Mouse (Mus musculus): ENCODE data around the gene Qk. TPM values are rescaled to one million over a fixed set of nuclear protein-coding genes. Genes with fewer than 3 reads are reported as not detected.

Qk gene
- total and polyA plus RNA-seq, 2 experiments, result 30.4 to 52.4 TPM

- 95% methylated on average over 3 of the region's 3 CpGs for WGBS
- no peak overlapping the region for H3K4me3 ChIP-seq (ENCODE audit: insufficient read depth, low read depth, low read length)
- no peak overlapping the region for H3K9ac ChIP-seq (ENCODE audit: low read depth, low read length)
- H3K27ac ChIP-seq (replicated peaks; ENCODE audit: insufficient read depth, low read depth, low read length), result no peak overlapping the region
- DNase-seq (ENCODE audit: extremely low read depth, low read depth, low spot score), result no peak
- no peaks in the 10 kb centered on the region for H3K4me1 ChIP-seq (ENCODE audit: control insufficient read depth, insufficient read depth, low read length)
- H3K27me3 ChIP-seq (ENCODE audit: control insufficient read depth, insufficient read depth, low read length), result no peaks in the 10 kb centered on the region
- peaks cover 6% of the 10 kb centered on the region for H3K36me3 ChIP-seq (ENCODE audit: control insufficient read depth, insufficient read depth, low read length)
- TF ChIP-seq CTCF (IDR thresholded peaks at IDR 0.05; ENCODE audit: low read depth, low read length) (no peak), POLR2A (IDR thresholded peaks at IDR 0.05; ENCODE audit: extremely low read depth, insufficient read depth, low read length) (no peak)
- H3K79me2 ChIP-seq (ENCODE audit: control insufficient read depth, insufficient read depth, low read length), result peaks cover 9% of the 10 kb centered on the region; the same call in 1 of the 2 replicates
These were observed 50.1 kb downstream of the Qk start for GRCm38 (mm10) chr17:10269518-10269917.

- H3K27me3 ChIP-seq (ENCODE audit: control insufficient read depth, insufficient read depth, low read length), result no peaks in the 10 kb centered on the region
- no peak overlapping the region for H3K9ac ChIP-seq (ENCODE audit: low read depth, low read length)
- 0 out of 2 replicates have a peak, but pooled peaks cover 2% of the 10 kb centered on the region for H3K4me1 ChIP-seq (ENCODE audit: control insufficient read depth, insufficient read depth, low read length)
- 79% methylated on average over 1 of the region's 1 CpGs for WGBS
- DNase-seq (ENCODE audit: extremely low read depth, low read depth, low spot score), result no peak
- H3K27ac ChIP-seq (replicated peaks; ENCODE audit: insufficient read depth, low read depth, low read length), result no peak overlapping the region
- H3K79me2 ChIP-seq (ENCODE audit: control insufficient read depth, insufficient read depth, low read length), result peaks cover 9% of the 10 kb centered on the region; the same call in 1 of the 2 replicates
- TF ChIP-seq CTCF (IDR thresholded peaks at IDR 0.05; ENCODE audit: low read depth, low read length), result no peak
- no peak for TF ChIP-seq POLR2A (IDR thresholded peaks at IDR 0.05; ENCODE audit: extremely low read depth, insufficient read depth, low read length)
- H3K4me3 ChIP-seq (ENCODE audit: insufficient read depth, low read depth, low read length), result no peak overlapping the region
- H3K36me3 ChIP-seq (ENCODE audit: control insufficient read depth, insufficient read depth, low read length), result peaks cover 3% of the 10 kb centered on the region
These were observed 51.2 kb downstream of the Qk start for GRCm38 (mm10) chr17:10268468-10268867.

GRCm38 (mm10) chr17:10266207-10266606 is 53.4 kb downstream of the Qk start:
- Histone ChIP-seq H3K4me3 (ENCODE audit: insufficient read depth, low read depth, low read length) (no peak overlapping the region), H3K36me3 (ENCODE audit: control insufficient read depth, insufficient read depth, low read length) (no peaks in the 10 kb centered on the region; the same call in 1 of the 2 replicates), H3K27me3 (ENCODE audit: control insufficient read depth, insufficient read depth, low read length) (no peaks in the 10 kb centered on the region), H3K79me2 (ENCODE audit: control insufficient read depth, insufficient read depth, low read length) (peaks cover 11% of the 10 kb centered on the region; the same call in 1 of the 2 replicates), H3K4me1 (ENCODE audit: control insufficient read depth, insufficient read depth, low read length) (0 out of 2 replicates have a peak, but pooled peaks cover 2% of the 10 kb centered on the region), H3K9ac (ENCODE audit: low read depth, low read length) (no peak overlapping the region), H3K27ac (replicated peaks; ENCODE audit: insufficient read depth, low read depth, low read length) (no peak overlapping the region)
- DNase-seq (ENCODE audit: extremely low read depth, low read depth, low spot score), result no peak
- WGBS, result 85% methylated on average over 4 of the region's 4 CpGs
- TF ChIP-seq POLR2A (IDR thresholded peaks at IDR 0.05; ENCODE audit: extremely low read depth, insufficient read depth, low read length) (no peak), CTCF (IDR thresholded peaks at IDR 0.05; ENCODE audit: low read depth, low read length) (no peak)

- H3K4me1 ChIP-seq (ENCODE audit: control insufficient read depth, insufficient read depth, low read length), result no peaks in the 10 kb centered on the region; the same call in 1 of the 2 replicates
- H3K27ac ChIP-seq (replicated peaks; ENCODE audit: insufficient read depth, low read depth, low read length), result no peak overlapping the region
- no peak for DNase-seq (ENCODE audit: extremely low read depth, low read depth, low spot score)
- no peaks in the 10 kb centered on the region for H3K27me3 ChIP-seq (ENCODE audit: control insufficient read depth, insufficient read depth, low read length)
- H3K79me2 ChIP-seq (ENCODE audit: control insufficient read depth, insufficient read depth, low read length), result peaks cover 11% of the 10 kb centered on the region; the same call in 1 of the 2 replicates
- TF ChIP-seq CTCF (IDR thresholded peaks at IDR 0.05; ENCODE audit: low read depth, low read length) (no peak), POLR2A (IDR thresholded peaks at IDR 0.05; ENCODE audit: extremely low read depth, insufficient read depth, low read length) (no peak)
- H3K9ac ChIP-seq (ENCODE audit: low read depth, low read length), result no peak overlapping the region
- no peaks in the 10 kb centered on the region; the same call in 1 of the 2 replicates for H3K36me3 ChIP-seq (ENCODE audit: control insufficient read depth, insufficient read depth, low read length)
- 90% methylated on average over 4 of the region's 4 CpGs for WGBS
- H3K4me3 ChIP-seq (ENCODE audit: insufficient read depth, low read depth, low read length), result no peak overlapping the region
These were observed 68.2 kb downstream of the Qk start for GRCm38 (mm10) chr17:10251252-10251958.

GRCm38 (mm10) chr17:10240081-10240480 is 79.6 kb downstream of the Qk start:
- H3K36me3 ChIP-seq (ENCODE audit: control insufficient read depth, insufficient read depth, low read length), result peaks cover 2% of the 10 kb centered on the region
- H3K79me2 ChIP-seq (ENCODE audit: control insufficient read depth, insufficient read depth, low read length), result peaks cover 16% of the 10 kb centered on the region; the same call in 1 of the 2 replicates
- peaks cover 13% of the 10 kb centered on the region; the same call in 1 of the 2 replicates for H3K4me1 ChIP-seq (ENCODE audit: control insufficient read depth, insufficient read depth, low read length)
- WGBS, result 87% methylated on average over 1 of the region's 1 CpGs
- DNase-seq (ENCODE audit: extremely low read depth, low read depth, low spot score), result no peak
- no peak overlapping the region for H3K4me3 ChIP-seq (ENCODE audit: insufficient read depth, low read depth, low read length)
- H3K27me3 ChIP-seq (ENCODE audit: control insufficient read depth, insufficient read depth, low read length), result no peaks in the 10 kb centered on the region
- H3K9ac ChIP-seq (ENCODE audit: low read depth, low read length), result no peak overlapping the region
- no peak for TF ChIP-seq POLR2A (IDR thresholded peaks at IDR 0.05; ENCODE audit: extremely low read depth, insufficient read depth, low read length)
- no peak for TF ChIP-seq CTCF (IDR thresholded peaks at IDR 0.05; ENCODE audit: low read depth, low read length)
- H3K27ac ChIP-seq (replicated peaks; ENCODE audit: insufficient read depth, low read depth, low read length), result no peak overlapping the region

GRCm38 (mm10) chr17:10236595-10236994 is 83.1 kb downstream of the Qk start:
- Histone ChIP-seq H3K27me3 (ENCODE audit: control insufficient read depth, insufficient read depth, low read length) (no peaks in the 10 kb centered on the region), H3K27ac (replicated peaks; ENCODE audit: insufficient read depth, low read depth, low read length) (no peak overlapping the region), H3K9ac (ENCODE audit: low read depth, low read length) (no peak overlapping the region), H3K36me3 (ENCODE audit: control insufficient read depth, insufficient read depth, low read length) (peaks cover 2% of the 10 kb centered on the region), H3K4me1 (ENCODE audit: control insufficient read depth, insufficient read depth, low read length) (peaks cover 14% of the 10 kb centered on the region; the same call in 1 of the 2 replicates), H3K79me2 (ENCODE audit: control insufficient read depth, insufficient read depth, low read length) (peaks cover 19% of the 10 kb centered on the region; the same call in 1 of the 2 replicates), H3K4me3 (ENCODE audit: insufficient read depth, low read depth, low read length) (no peak overlapping the region)
- WGBS, result 92% methylated on average over 2 of the region's 2 CpGs
- DNase-seq (ENCODE audit: extremely low read depth, low read depth, low spot score), result no peak
- no peak for TF ChIP-seq POLR2A (IDR thresholded peaks at IDR 0.05; ENCODE audit: extremely low read depth, insufficient read depth, low read length)
- no peak for TF ChIP-seq CTCF (IDR thresholded peaks at IDR 0.05; ENCODE audit: low read depth, low read length)

All from liver, adult 2 months (tissue).